Mouse (Mus musculus): ENCODE results near the gene C3ar1. TPM values are rescaled to one million over a fixed set of nuclear protein-coding genes. Genes with fewer than 3 reads are reported as not detected.

The C3ar1 gene
- 3.3 and 4.4 TPM in 2 replicates for polyA plus RNA-seq (2012; ENCODE audit: insufficient read depth, insufficient read length, missing spikeins)

- Histone ChIP-seq H3K4me3 (ENCODE audit: insufficient read depth, low read depth, low read length) (peak within 1 kb of the TSS; percentile 24; the same call in 1 of the 2 replicates), H3K4me1 (ENCODE audit: control insufficient read depth, insufficient read depth, insufficient read length, low read length) (no peaks in the 10 kb centered on the region), H3K27ac (replicated peaks; ENCODE audit: low read depth, low read length) (no peak within 1 kb of the TSS)
Measured at GRCm38 (mm10) chr6:122855955-122856354, at the start of gene C3ar1. Gene C3ar1, minus strand, starts transcription at chr6:122856161.

DNA sequence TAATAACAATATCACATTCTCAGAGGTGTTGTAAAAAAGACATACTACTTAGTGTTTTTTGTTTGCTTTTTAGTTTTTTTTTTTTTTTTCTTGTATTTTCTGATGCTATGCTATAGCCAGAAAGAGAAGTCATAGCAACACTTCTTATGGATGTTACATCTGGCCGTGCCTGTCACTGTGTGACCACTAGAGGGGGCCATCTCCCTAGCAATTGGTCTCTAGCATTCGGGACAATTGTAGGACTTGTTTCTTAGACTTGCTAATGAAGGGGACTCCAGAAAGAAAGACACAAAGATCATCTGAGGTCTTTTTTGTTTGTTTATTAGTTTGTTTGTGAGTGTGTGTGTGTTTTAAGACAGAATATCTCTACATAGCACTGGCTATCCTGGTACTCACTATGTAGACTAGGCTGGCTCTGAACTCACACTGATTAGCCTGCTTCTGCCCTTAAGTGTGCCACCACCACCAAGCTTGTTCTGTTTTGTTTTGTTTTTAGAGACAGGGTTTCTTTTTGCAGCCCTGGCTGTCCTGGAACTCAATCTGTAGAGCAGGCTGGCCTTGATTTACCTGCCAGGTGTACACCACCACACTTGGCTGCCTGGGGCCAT is 36.6 kb upstream of the C3ar1 start:
- H3K27ac ChIP-seq (replicated peaks; ENCODE audit: low read depth, low read length), result no peak overlapping the region
- no peak overlapping the region for H3K4me3 ChIP-seq (ENCODE audit: insufficient read depth, low read depth, low read length)
- no peaks in the 10 kb centered on the region for H3K4me1 ChIP-seq (ENCODE audit: control insufficient read depth, insufficient read depth, insufficient read length, low read length)

DNA sequence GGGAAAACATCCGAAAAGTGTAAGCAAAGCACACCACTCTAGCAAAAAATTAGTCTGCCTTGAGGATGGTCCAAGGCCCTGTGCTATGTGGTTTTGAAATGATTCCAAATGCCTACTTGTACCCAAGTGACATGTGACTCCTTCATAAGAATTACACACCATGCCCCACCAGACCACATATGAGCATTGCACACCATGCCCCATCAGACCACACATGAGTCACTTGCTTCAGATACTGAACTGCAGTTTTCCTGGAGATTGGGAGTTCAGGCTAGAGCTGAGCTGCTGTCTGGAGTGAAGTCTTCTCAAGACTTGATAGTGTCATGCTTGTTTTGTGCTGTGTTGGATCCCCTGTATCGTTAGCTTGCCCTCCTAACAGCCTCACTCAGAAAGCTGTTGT is 33.6 kb upstream of the C3ar1 start:
- no peak overlapping the region for H3K4me3 ChIP-seq (ENCODE audit: insufficient read depth, low read depth, low read length)
- no peaks in the 10 kb centered on the region for H3K4me1 ChIP-seq (ENCODE audit: control insufficient read depth, insufficient read depth, insufficient read length, low read length)
- H3K27ac ChIP-seq (replicated peaks; ENCODE audit: low read depth, low read length), result no peak overlapping the region

GRCm38 (mm10) chr6:122883603-122884002 is 27.6 kb upstream of the C3ar1 start:
- H3K4me3 ChIP-seq (ENCODE audit: insufficient read depth, low read depth, low read length), result no peak overlapping the region
- no peaks in the 10 kb centered on the region for H3K4me1 ChIP-seq (ENCODE audit: control insufficient read depth, insufficient read depth, insufficient read length, low read length)
- no peak overlapping the region for H3K27ac ChIP-seq (replicated peaks; ENCODE audit: low read depth, low read length)

DNA sequence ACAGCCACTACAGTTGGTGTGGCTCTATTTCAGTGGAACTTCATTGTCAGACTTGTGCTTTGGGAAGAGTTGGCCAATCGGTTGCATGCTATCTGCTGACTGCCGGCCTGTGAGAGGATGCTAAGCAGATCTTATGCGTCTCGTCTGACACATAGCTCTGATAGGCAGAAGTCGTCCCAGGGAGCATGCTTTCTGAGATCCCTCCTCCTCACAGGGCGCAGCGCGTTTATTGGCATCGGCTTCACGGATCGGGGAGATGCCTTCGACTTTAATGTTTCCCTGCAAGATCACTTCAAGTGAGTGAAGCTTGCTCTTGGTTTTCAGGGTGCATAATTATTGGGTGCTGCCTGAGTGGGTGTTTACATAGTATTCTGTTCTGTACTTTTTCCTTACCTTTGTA is 25.3 kb upstream of the C3ar1 start:
- H3K4me1 ChIP-seq (ENCODE audit: control insufficient read depth, insufficient read depth, insufficient read length, low read length), result no peaks in the 10 kb centered on the region
- no peak overlapping the region for H3K4me3 ChIP-seq (ENCODE audit: insufficient read depth, low read depth, low read length)
- no peak overlapping the region for H3K27ac ChIP-seq (replicated peaks; ENCODE audit: low read depth, low read length)

DNA sequence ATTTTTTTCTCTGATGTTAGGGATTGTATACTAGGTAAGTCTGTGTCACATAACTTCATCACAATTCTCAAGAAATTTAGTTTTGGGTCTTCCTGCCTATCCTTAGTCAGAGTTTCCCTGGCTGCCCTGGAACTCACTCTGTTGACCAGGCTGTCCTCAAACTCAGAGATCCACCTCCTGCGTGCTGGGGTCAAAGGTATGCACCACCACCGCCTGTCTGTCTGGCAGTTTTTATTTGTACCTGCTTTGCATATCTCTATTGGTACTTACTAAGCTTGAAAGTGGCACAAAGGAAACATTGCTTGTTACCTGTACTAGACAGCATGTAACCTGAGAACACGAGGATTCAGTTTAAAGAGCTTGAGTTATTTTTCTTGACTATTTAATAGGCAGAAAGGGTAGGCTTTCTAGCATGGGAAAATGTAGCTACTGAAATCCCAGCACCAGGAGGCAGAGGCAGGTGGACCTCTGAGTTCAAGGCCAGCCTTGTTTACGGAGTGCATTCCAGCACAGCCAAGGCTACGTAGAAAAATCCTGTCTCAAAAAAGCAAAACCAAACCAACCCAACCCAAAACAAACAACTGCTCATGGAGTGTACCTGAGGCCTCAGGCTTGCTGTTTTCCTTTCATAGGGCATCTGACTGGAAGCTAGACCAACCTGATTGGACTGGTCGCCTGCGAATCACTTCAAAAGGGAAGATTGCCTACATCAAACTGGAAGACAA is 24.0 kb upstream of the C3ar1 start:
- H3K4me1 ChIP-seq (ENCODE audit: control insufficient read depth, insufficient read depth, insufficient read length, low read length), result peaks cover 4% of the 10 kb centered on the region; the same call in 1 of the 2 replicates
- no peak overlapping the region for H3K27ac ChIP-seq (replicated peaks; ENCODE audit: low read depth, low read length)
- H3K4me3 ChIP-seq (ENCODE audit: insufficient read depth, low read depth, low read length), result no peak overlapping the region

GRCm38 (mm10) chr6:122879141-122879735 is 23.3 kb upstream of the C3ar1 start:
- Histone ChIP-seq H3K27ac (replicated peaks; ENCODE audit: low read depth, low read length) (no peak overlapping the region), H3K4me1 (ENCODE audit: control insufficient read depth, insufficient read depth, insufficient read length, low read length) (peaks cover 4% of the 10 kb centered on the region; the same call in 1 of the 2 replicates)

GRCm38 (mm10) chr6:122874720-122875389 is 18.9 kb upstream of the C3ar1 start:
- H3K27ac ChIP-seq (replicated peaks; ENCODE audit: low read depth, low read length), result peak overlapping the region; percentile 60
- H3K4me1 ChIP-seq (ENCODE audit: control insufficient read depth, insufficient read depth, insufficient read length, low read length), result peaks cover 4% of the 10 kb centered on the region
- H3K4me3 ChIP-seq (ENCODE audit: insufficient read depth, low read depth, low read length), result peak overlapping the region; percentile 83

More at GRCm38 (mm10) chr6:122879141-122879735, 23.3 kb upstream of the C3ar1 start:
- no peak overlapping the region for H3K4me3 ChIP-seq (ENCODE audit: insufficient read depth, low read depth, low read length)

- Histone ChIP-seq H3K4me1 (ENCODE audit: control insufficient read depth, insufficient read depth, insufficient read length, low read length) (peaks cover 4% of the 10 kb centered on the region), H3K27ac (replicated peaks; ENCODE audit: low read depth, low read length) (peak within 1 kb of the TSS; percentile 60)
Measured at GRCm38 (mm10) chr6:122873871-122874719, 18.1 kb upstream of the C3ar1 start, which contains the start of gene Necap1. Gene Necap1, plus strand, starts transcription at chr6:122874474.

GRCm38 (mm10) chr6:122872800-122873199 is 16.8 kb upstream of the C3ar1 start:
- no peak overlapping the region for H3K4me3 ChIP-seq (ENCODE audit: insufficient read depth, low read depth, low read length)
- H3K4me1 ChIP-seq (ENCODE audit: control insufficient read depth, insufficient read depth, insufficient read length, low read length), result peaks cover 4% of the 10 kb centered on the region
- H3K27ac ChIP-seq (replicated peaks; ENCODE audit: low read depth, low read length), result no peak overlapping the region

More at GRCm38 (mm10) chr6:122873871-122874719, 18.1 kb upstream of the C3ar1 start, which contains the start of gene Necap1:
- peak within 1 kb of the TSS; percentile 83 for H3K4me3 ChIP-seq (ENCODE audit: insufficient read depth, low read depth, low read length)

GRCm38 (mm10) chr6:122869846-122870245 is 13.9 kb upstream of the C3ar1 start:
- no peaks in the 10 kb centered on the region; the same call in 1 of the 2 replicates for H3K4me1 ChIP-seq (ENCODE audit: control insufficient read depth, insufficient read depth, insufficient read length, low read length)
- no peak overlapping the region for H3K4me3 ChIP-seq (ENCODE audit: insufficient read depth, low read depth, low read length)

DNA sequence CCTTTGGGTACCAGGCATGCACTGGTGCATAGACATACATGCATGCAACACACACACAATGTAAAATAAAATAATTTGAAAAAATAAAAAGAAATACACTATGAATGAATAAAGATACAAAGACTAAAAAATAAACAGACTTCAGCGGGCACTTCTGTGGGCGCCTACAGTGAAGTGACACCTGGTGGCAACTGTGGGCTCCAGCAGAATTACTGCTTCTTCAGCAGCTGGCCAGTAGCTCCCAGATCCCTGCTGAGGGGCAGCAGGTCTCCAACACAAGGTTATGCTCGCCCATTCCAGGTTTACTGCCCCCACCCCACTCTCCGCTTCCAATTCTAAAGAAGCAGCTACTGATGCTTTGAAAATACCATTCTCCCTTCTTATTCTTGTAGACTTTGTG is 12.0 kb upstream of the C3ar1 start:
- Histone ChIP-seq H3K27ac (replicated peaks; ENCODE audit: low read depth, low read length) (no peak overlapping the region), H3K4me3 (ENCODE audit: insufficient read depth, low read depth, low read length) (no peak overlapping the region)

More at GRCm38 (mm10) chr6:122869846-122870245, 13.9 kb upstream of the C3ar1 start:
- 0 out of 2 replicates have a peak overlapping the region, but pooled peaks have one; percentile 10 for H3K27ac ChIP-seq (replicated peaks; ENCODE audit: low read depth, low read length)

GRCm38 (mm10) chr6:122862871-122863270 is 6.9 kb upstream of the C3ar1 start:
- no peak overlapping the region for H3K4me3 ChIP-seq (ENCODE audit: insufficient read depth, low read depth, low read length)
- H3K27ac ChIP-seq (replicated peaks; ENCODE audit: low read depth, low read length), result no peak overlapping the region
- H3K4me1 ChIP-seq (ENCODE audit: control insufficient read depth, insufficient read depth, insufficient read length, low read length), result no peaks in the 10 kb centered on the region

More for the DNA sequence above, 12.0 kb upstream of the C3ar1 start:
- no peaks in the 10 kb centered on the region; the same call in 1 of the 2 replicates for H3K4me1 ChIP-seq (ENCODE audit: control insufficient read depth, insufficient read depth, insufficient read length, low read length)

DNA sequence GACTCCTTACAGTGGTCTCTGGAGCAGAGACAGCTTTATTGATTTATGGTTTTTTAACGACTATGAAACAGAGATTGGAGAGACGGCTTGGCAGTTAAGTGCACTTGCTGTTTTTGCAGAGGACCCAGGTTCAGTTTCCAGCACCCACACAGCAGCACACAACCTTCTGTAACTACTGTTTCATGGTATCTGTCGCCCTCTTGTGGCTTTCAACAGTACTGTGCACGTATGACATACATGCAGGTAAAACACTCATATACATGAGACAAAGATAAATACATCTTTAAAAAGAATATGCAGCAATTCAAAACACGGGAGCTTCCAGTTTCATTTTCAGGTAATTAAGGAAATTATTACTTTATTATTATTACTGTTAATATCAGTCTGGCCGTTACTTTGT is 6.5 kb upstream of the C3ar1 start:
- Histone ChIP-seq H3K4me1 (ENCODE audit: control insufficient read depth, insufficient read depth, insufficient read length, low read length) (no peaks in the 10 kb centered on the region), H3K27ac (replicated peaks; ENCODE audit: low read depth, low read length) (no peak overlapping the region), H3K4me3 (ENCODE audit: insufficient read depth, low read depth, low read length) (no peak overlapping the region)

Measured in brown adipose tissue, adult 24 weeks (tissue).